Mouse (Mus musculus) forebrain, embryonic 12.5 days (tissue): Measurements from ENCODE around the gene Defb13. TPM values are rescaled to one million over a fixed set of nuclear protein-coding genes. Genes with fewer than 3 reads are reported as not detected.
"Not testable (repeated sequence)": the region's sequence is repeated elsewhere in the genome, so short reads cannot be mapped to it uniquely, and the experiment has no call there.

ENCODE experiments used
- ATAC-seq: fragments of 200-750 bp; cut with Nextera tagmentation; 2 replicates; pipeline ENCODE4 v1.8.0; 2017; ENCODE audit warnings: moderate TSS enrichment; ENCODE audit not compliant: low FRiP score
- H3K27ac ChIP-seq: fragments of 300-500 bp; sonication (generic); 2 replicates; pipeline ENCODE4 v1.5.1; 2016; ENCODE audit warnings: mild to moderate bottlenecking
- H3K27me3 ChIP-seq: fragments of 300-500 bp; sonication (generic); 2 replicates; pipeline ENCODE4 v1.6.1; 2016; ENCODE audit warnings: mild to moderate bottlenecking
- H3K36me3 ChIP-seq: fragments of 300-500 bp; sonication (generic); replicated peaks from 2 replicates; pipeline ENCODE4 v1.6.1; 2016; ENCODE audit warnings: mild to moderate bottlenecking
- H3K4me1 ChIP-seq: fragments of 300-500 bp; sonication (generic); 2 replicates; pipeline ENCODE4 v1.6.1; 2016
- H3K4me2 ChIP-seq: fragments of 300-500 bp; sonication (generic); 2 replicates; pipeline ENCODE4 v1.6.1; 2016; ENCODE audit warnings: mild to moderate bottlenecking, moderate library complexity
- H3K4me3 ChIP-seq: fragments of 300-500 bp; sonication (generic); replicated peaks from 2 replicates; pipeline ENCODE4 v1.5.1; 2016; ENCODE audit warnings: mild to moderate bottlenecking
- H3K9ac ChIP-seq: fragments of 300-500 bp; sonication (generic); 2 replicates; pipeline ENCODE4 v1.6.1; 2016; ENCODE audit warnings: mild to moderate bottlenecking
- H3K9me3 ChIP-seq: fragments of 300-500 bp; sonication (generic); 2 replicates; pipeline ENCODE4 v1.6.1; 2016
- WGBS: fragments of 180-500 bp; shearing (Covaris S2); methylation state at CpG from one replicate; pipeline ENCODE4 v1.1.7; 2016; 5-methylcytosine and 5-hydroxymethylcytosine counted together
- polyA plus RNA-seq: library from polyadenylated mRNA; unstranded; fragments of >200 nt; fragmentation: Nextera tagmentation; extraction: Ambion mirVana; gene quantifications from 2 replicates; pipeline ENCODE4 v1.2.1, GENCODE M21; 2016

The Defb13 gene
- not detected in 2 replicates for polyA plus RNA-seq

DNA sequence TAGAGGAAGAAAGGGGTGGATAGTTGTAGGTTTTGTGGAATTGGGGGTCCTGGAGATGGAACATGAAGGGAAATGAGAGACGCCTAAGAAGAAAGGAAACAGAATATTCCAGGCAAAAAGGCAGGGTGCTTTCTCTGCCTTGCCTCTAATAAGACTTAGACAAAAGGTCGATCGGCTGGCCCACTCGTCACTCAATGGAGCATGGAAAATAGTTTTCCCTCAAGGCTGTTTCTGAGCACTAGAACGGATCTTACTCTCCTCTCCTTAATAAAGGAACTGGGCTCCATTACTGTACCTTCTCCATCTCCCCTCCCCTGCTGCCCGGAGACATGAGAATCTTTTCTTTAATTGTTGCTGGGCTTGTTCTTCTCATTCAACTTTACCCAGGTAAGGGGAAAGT is at the start of gene Defb13:
Gene Defb13 (plus strand): TSS at position 301 of the 400 bp plus-strand sequence.
- Histone ChIP-seq H3K36me3 (no peaks in the 10 kb centered on the region), H3K27me3 (no peaks in the 10 kb centered on the region), H3K4me2 (no peak within 1 kb of the TSS), H3K9ac (no peak within 1 kb of the TSS), H3K9me3 (no peaks in the 10 kb centered on the region), H3K27ac (no peak within 1 kb of the TSS), H3K4me1 (no peaks in the 10 kb centered on the region), H3K4me3 (no peak within 1 kb of the TSS)
- WGBS: 81% methylated on average over 6 of the region's 6 CpGs
- ATAC-seq: no peak

- ATAC-seq, H3K4me2 ChIP-seq, H3K4me1 ChIP-seq, H3K27me3 ChIP-seq, H3K9ac ChIP-seq, H3K27ac ChIP-seq, H3K36me3 ChIP-seq, H3K4me3 ChIP-seq, H3K9me3 ChIP-seq: not testable (repeated sequence)
Observed at GRCm38 (mm10) chr8:21906290-21906689, 40.3 kb upstream of the Defb13 start, which contains the start of gene Defb11. TSS of gene Defb11 (minus strand) at chr8:21906412.

- 0% methylated on average over 1 of the region's 1 CpGs for WGBS
- Histone ChIP-seq H3K4me3 (no peak overlapping the region), H3K27ac (no peak overlapping the region), H3K4me2 (no peak overlapping the region), H3K4me1 (no peaks in the 10 kb centered on the region), H3K27me3 (no peaks in the 10 kb centered on the region), H3K36me3 (no peaks in the 10 kb centered on the region), H3K9me3 (no peaks in the 10 kb centered on the region), H3K9ac (no peak overlapping the region)
- ATAC-seq: no peak
Observed at GRCm38 (mm10) chr8:21911931-21912330, 34.6 kb upstream of the Defb13 start.

- Histone ChIP-seq H3K4me1 (no peaks in the 10 kb centered on the region), H3K36me3 (no peaks in the 10 kb centered on the region), H3K9ac (no peak overlapping the region), H3K4me2 (no peak overlapping the region), H3K27ac (no peak overlapping the region), H3K9me3 (no peaks in the 10 kb centered on the region), H3K27me3 (no peaks in the 10 kb centered on the region), H3K4me3 (no peak overlapping the region)
- ATAC-seq: no peak
- WGBS: 13% methylated on average over 2 of the region's 2 CpGs
Observed at GRCm38 (mm10) chr8:21912554-21912953, 34.0 kb upstream of the Defb13 start.

GRCm38 (mm10) chr8:21915625-21916024 is 30.9 kb upstream of the Defb13 start:
- Histone ChIP-seq H3K27ac (no peak overlapping the region), H3K4me3 (no peak overlapping the region), H3K4me1 (no peaks in the 10 kb centered on the region), H3K4me2 (no peak overlapping the region), H3K27me3 (no peaks in the 10 kb centered on the region), H3K9me3 (no peaks in the 10 kb centered on the region), H3K36me3 (no peaks in the 10 kb centered on the region), H3K9ac (no peak overlapping the region)
- 88% methylated on average over 3 of the region's 3 CpGs for whole genome bisulfite sequencing
- no peak for ATAC-seq

- H3K36me3 ChIP-seq, H3K4me2 ChIP-seq, ATAC-seq, H3K4me3 ChIP-seq, H3K4me1 ChIP-seq, H3K9ac ChIP-seq, H3K27ac ChIP-seq, H3K9me3 ChIP-seq, H3K27me3 ChIP-seq: not testable (repeated sequence)
- WGBS: 60% methylated on average over 3 of the region's 3 CpGs
Observed at GRCm38 (mm10) chr8:21930754-21931153, 15.8 kb upstream of the Defb13 start.

GRCm38 (mm10) chr8:21932610-21933009 is 14.0 kb upstream of the Defb13 start, which contains the start of gene Defb15:
TSS of gene Defb15 (minus strand) at chr8:21932710.
- Histone ChIP-seq H3K4me3 (no peak within 1 kb of the TSS), H3K9me3 (no peaks in the 10 kb centered on the region), H3K36me3 (no peaks in the 10 kb centered on the region), H3K27me3 (no peaks in the 10 kb centered on the region), H3K4me1 (no peaks in the 10 kb centered on the region), H3K27ac (no peak within 1 kb of the TSS), H3K4me2 (no peak within 1 kb of the TSS), H3K9ac (no peak within 1 kb of the TSS)
- ATAC-seq: no peak
- WGBS: 95% methylated on average over 6 of the region's 6 CpGs

DNA sequence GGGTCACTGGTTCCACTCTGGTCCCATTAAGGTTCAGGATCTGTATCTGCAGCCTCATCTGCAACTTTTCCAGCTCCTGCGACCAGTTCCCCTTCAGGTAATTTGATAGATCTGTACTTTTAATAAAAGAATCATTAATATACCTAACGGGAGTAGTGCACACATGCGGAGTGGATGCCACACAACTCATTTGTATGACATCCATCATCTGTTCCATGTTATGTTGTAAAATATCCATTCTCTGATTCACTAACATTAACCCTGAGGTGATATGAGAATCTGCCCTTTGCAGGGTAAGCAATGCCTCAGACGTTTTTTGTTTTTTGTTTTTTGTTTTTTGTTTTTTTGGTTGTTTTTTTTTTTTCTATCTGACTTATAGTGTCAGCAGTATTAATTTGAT is 8.5 kb upstream of the Defb13 start, which contains the start of gene Defb35:
Gene Defb35 (plus strand): TSS at position 301 of the 400 bp plus-strand sequence.
- not testable (repeated sequence) for H3K27me3 ChIP-seq, H3K4me1 ChIP-seq, H3K9ac ChIP-seq, H3K9me3 ChIP-seq, H3K27ac ChIP-seq, H3K36me3 ChIP-seq, H3K4me2 ChIP-seq, ATAC-seq, H3K4me3 ChIP-seq
- 89% methylated on average over 4 of the region's 4 CpGs for WGBS

DNA sequence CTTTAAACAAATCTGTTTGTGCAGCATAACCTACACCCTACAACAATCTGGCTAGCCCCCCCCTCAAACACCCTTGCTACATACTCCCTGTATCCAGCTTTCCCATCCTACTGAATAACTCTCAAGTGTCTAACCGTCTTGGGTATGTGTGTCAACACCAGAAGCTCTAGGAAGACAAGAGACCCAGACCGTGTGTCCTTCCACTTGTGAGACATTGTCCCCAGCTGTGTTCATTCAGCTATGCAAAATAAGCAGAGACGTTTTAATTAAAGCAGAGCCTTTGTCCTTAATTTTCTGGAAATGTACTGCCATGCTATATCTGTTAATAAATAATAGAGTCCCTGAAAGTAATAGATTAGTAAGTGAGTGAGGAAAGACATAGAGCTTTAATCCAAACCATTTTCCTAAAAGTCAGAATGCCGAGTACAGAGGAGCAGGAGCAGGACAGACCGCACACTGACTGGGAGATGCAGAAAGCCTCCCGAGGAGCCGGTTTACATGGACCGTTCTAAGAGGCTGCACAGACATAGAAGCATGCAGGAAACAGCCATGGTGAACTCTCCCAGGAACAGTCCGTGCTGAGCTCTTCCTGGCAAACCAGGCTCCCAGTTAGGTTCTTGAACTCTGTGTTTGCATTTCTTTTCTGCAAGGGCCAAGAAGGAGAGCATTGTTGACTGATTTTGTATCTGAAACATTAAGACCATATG is 902 bp downstream of the Defb13 start:
- Histone ChIP-seq H3K36me3 (no peaks in the 10 kb centered on the region), H3K27ac (no peak overlapping the region), H3K4me2 (no peak overlapping the region), H3K27me3 (no peaks in the 10 kb centered on the region), H3K4me3 (no peak overlapping the region), H3K9me3 (no peaks in the 10 kb centered on the region), H3K4me1 (no peaks in the 10 kb centered on the region), H3K9ac (no peak overlapping the region)
- no peak for ATAC-seq
- WGBS: 65% methylated on average over 9 of the region's 9 CpGs

- Histone ChIP-seq H3K9ac (no peak overlapping the region), H3K4me3 (no peak overlapping the region), H3K36me3 (no peaks in the 10 kb centered on the region), H3K27me3 (no peaks in the 10 kb centered on the region), H3K9me3 (no peaks in the 10 kb centered on the region), H3K27ac (no peak overlapping the region), H3K4me2 (no peak overlapping the region), H3K4me1 (no peaks in the 10 kb centered on the region)
- WGBS: 6% methylated on average over 9 of the region's 9 CpGs
- no peak for ATAC-seq
Observed at GRCm38 (mm10) chr8:21955321-21955720, 8.8 kb downstream of the Defb13 start.

- no peak overlapping the region for H3K27ac ChIP-seq
- H3K9me3 ChIP-seq: no peaks in the 10 kb centered on the region
- no peak overlapping the region for H3K9ac ChIP-seq
- H3K36me3 ChIP-seq: no peaks in the 10 kb centered on the region
- no peaks in the 10 kb centered on the region for H3K27me3 ChIP-seq
- WGBS: 93% methylated on average over 3 of the region's 3 CpGs
- no peak for ATAC-seq
- H3K4me3 ChIP-seq: no peak overlapping the region
- H3K4me1 ChIP-seq: no peaks in the 10 kb centered on the region
- no peak overlapping the region for H3K4me2 ChIP-seq
Observed at GRCm38 (mm10) chr8:21956336-21956735, 9.8 kb downstream of the Defb13 start.

GRCm38 (mm10) chr8:21958414-21958813 is 11.9 kb downstream of the Defb13 start, which contains the start of gene Fam90a1a:
TSS of gene Fam90a1a (plus strand) at chr8:21958714.
- 90% methylated on average over 2 of the region's 2 CpGs for WGBS
- no peaks in the 10 kb centered on the region for H3K36me3 ChIP-seq
- H3K4me2 ChIP-seq: no peak within 1 kb of the TSS
- no peaks in the 10 kb centered on the region for H3K9me3 ChIP-seq
- H3K4me3 ChIP-seq: no peak within 1 kb of the TSS
- no peak within 1 kb of the TSS for H3K27ac ChIP-seq
- ATAC-seq: no peak
- H3K4me1 ChIP-seq: no peaks in the 10 kb centered on the region
- no peak within 1 kb of the TSS for H3K9ac ChIP-seq
- no peaks in the 10 kb centered on the region for H3K27me3 ChIP-seq

DNA sequence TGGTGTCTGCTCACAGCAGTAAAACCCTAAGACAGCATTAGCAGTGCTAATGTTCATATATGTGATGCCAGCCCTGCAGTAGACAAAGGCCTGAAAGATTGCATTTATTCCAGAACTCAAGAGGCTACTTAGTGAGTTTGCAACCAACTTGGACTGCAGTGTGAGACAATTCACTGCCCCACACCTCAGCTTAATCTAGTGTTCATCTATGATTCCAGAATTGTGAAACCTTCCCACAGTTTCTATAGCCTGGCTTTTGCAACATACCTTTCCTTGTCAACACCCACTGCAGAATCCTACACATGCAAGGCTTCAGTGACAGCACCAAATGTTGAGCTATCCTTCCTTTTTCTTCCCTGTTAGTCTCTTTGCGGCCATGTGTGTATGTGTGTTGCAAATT is 20.1 kb downstream of the Defb13 start:
- H3K4me3 ChIP-seq: no peak overlapping the region
- WGBS: 86% methylated on average over 1 of the region's 1 CpGs

More for the DNA sequence above, 20.1 kb downstream of the Defb13 start:
- H3K9ac ChIP-seq: no peak overlapping the region
- no peaks in the 10 kb centered on the region for H3K36me3 ChIP-seq
- H3K27ac ChIP-seq: no peak overlapping the region
- no peak overlapping the region for H3K4me2 ChIP-seq
- H3K9me3 ChIP-seq: no peaks in the 10 kb centered on the region
- no peak for ATAC-seq
- H3K4me1 ChIP-seq: no peaks in the 10 kb centered on the region
- no peaks in the 10 kb centered on the region for H3K27me3 ChIP-seq
